14 mouse cellular contexts compared by ENCODE assay signal in genomic region chr17:55206585-55206984, GRCm38 (mm10).
"Had no signal": no experiment of that assay in that cellular context is flagged by ENCODE, and none has a peak within 500 bp of the region (broad histone marks: within the 10 kb centered on the region; RNA-seq: fewer than 3 reads in every experiment).

No protein-coding gene starts in this region.

- H3K4me3 ChIP-seq: left cerebral cortex, adult 2 months; limb, embryonic 15.5 days; liver, embryonic 12.5 days; megakaryocyte, embryonic 14.5 days; midbrain, embryonic 13.5 days; stomach, embryonic 15.5 days had no signal

- ATAC-seq: intestine, embryonic 16.5 days; liver, embryonic 12.5 days; midbrain, embryonic 13.5 days had no signal

- H3K9ac ChIP-seq: limb, embryonic 15.5 days; liver, embryonic 12.5 days; lung, embryonic 14.5 days; midbrain, embryonic 13.5 days; stomach, embryonic 15.5 days had no signal

- H3K36me3 ChIP-seq: limb, embryonic 15.5 days; liver, embryonic 12.5 days; midbrain, embryonic 13.5 days; stomach, embryonic 15.5 days had no signal

- DNase-seq: kidney, postnatal 10 days; lung, embryonic 14.5 days; lung, postnatal 10 days; right cerebral cortex, postnatal 14 days; thymus, adult 2 months; thymus, postnatal 25 days had no signal

- H3K27ac ChIP-seq: left cerebral cortex, adult 2 months; limb, embryonic 15.5 days; liver, embryonic 12.5 days; macrophage; midbrain, embryonic 13.5 days; stomach, embryonic 15.5 days had no signal

- H3K4me2 ChIP-seq: limb, embryonic 15.5 days; liver, embryonic 12.5 days; lung, embryonic 14.5 days; midbrain, embryonic 13.5 days; stomach, embryonic 15.5 days had no signal

- H3K9me3 ChIP-seq: limb, embryonic 15.5 days; liver, embryonic 12.5 days; midbrain, embryonic 13.5 days; stomach, embryonic 15.5 days had no signal

- H3K4me1 ChIP-seq: limb, embryonic 15.5 days; liver, embryonic 12.5 days; megakaryocyte, embryonic 14.5 days; midbrain, embryonic 13.5 days; stomach, embryonic 15.5 days had no signal

- H3K27me3 ChIP-seq: limb, embryonic 15.5 days; liver, embryonic 12.5 days; megakaryocyte, embryonic 14.5 days; midbrain, embryonic 13.5 days; stomach, embryonic 15.5 days had no signal
